Mouse (Mus musculus) myocyte (in vitro differentiated cells): Measurements from ENCODE around the gene Ipo11. TPM values are rescaled to one million over a fixed set of nuclear protein-coding genes. Genes with fewer than 3 reads are reported as not detected.
A peak's percentile ranks its signal among the peaks of the same experiment; 100 is the strongest.
"Not testable (repeated sequence)": the region's sequence is repeated elsewhere in the genome, so short reads cannot be mapped to it uniquely, and the experiment has no call there.

Experiments used
- H3K27me3 ChIP-seq: one replicate; pipeline ENCODE4 v1.6.1; 2011; ENCODE audit not compliant: control insufficient read depth, insufficient read depth, insufficient read length
- H3K36me3 ChIP-seq: one replicate; pipeline ENCODE4 v1.6.1; 2011; ENCODE audit not compliant: control insufficient read depth, insufficient read depth
- H3K4me2 ChIP-seq: one replicate; pipeline ENCODE4 v1.6.1; 2011; ENCODE audit warnings: low read depth, control low read depth
- H3K4me3 ChIP-seq: one replicate; pipeline ENCODE4 v1.5.1; 2011; ENCODE audit warnings: mild to moderate bottlenecking, control low read depth, moderate library complexity
- H3K79me2 ChIP-seq: one replicate; pipeline ENCODE4 v1.6.1; 2011; ENCODE audit not compliant: control insufficient read depth, insufficient read depth
- H3ac ChIP-seq: one replicate; pipeline ENCODE4 v1.6.1; 2011; ENCODE audit not compliant: control insufficient read depth, insufficient read length
- CEBPB ChIP-seq: IDR thresholded peaks from 2 replicates; pipeline ENCODE4 v1.6.1; 2011; ENCODE audit warnings: mild to moderate bottlenecking, moderate library complexity; ENCODE audit not compliant: poor library complexity, insufficient read depth, severe bottlenecking
- E2F4 ChIP-seq: IDR thresholded peaks from one replicate; pipeline ENCODE4 v1.6.1; 2011; ENCODE audit warnings: mild to moderate bottlenecking, control low read depth, moderate library complexity; ENCODE audit not compliant: insufficient read depth
- MAX ChIP-seq: IDR thresholded peaks from one replicate; pipeline ENCODE4 v1.6.1; 2011; ENCODE audit warnings: low read depth, mild to moderate bottlenecking, control low read depth
- MYOD1 ChIP-seq, 3 experiments: IDR thresholded peaks; one replicate each; pipeline ENCODE4 v1.6.1; 2011; ENCODE audit warnings: control low read depth in 2 of 3, low read depth in 2 of 3, mild to moderate bottlenecking in 2 of 3, moderate library complexity in 1 of 3; ENCODE audit not compliant: insufficient read length in 2 of 3, control insufficient read depth in 1 of 3
- MYOG ChIP-seq, 3 experiments: IDR thresholded peaks; one replicate each; pipeline ENCODE4 v1.6.1; 2011; ENCODE audit warnings: control low read depth in 2 of 3, low read depth in 2 of 3, mild to moderate bottlenecking in 2 of 3; ENCODE audit not compliant: insufficient read length in 2 of 3, control insufficient read depth in 1 of 3, insufficient read depth in 1 of 3
- POLR2A ChIP-seq: IDR thresholded peaks from one replicate; pipeline ENCODE4 v1.6.1; 2011; ENCODE audit warnings: low read depth, mild to moderate bottlenecking, control low read depth, moderate library complexity; ENCODE audit not compliant: insufficient read length
- POLR2AphosphoS2 ChIP-seq: IDR thresholded peaks from one replicate; pipeline ENCODE4 v1.6.1; 2011; ENCODE audit warnings: low read depth, control low read depth; ENCODE audit not compliant: insufficient read length
- REST ChIP-seq: IDR thresholded peaks from one replicate; pipeline ENCODE4 v1.6.1; 2011; ENCODE audit warnings: mild to moderate bottlenecking, control low read depth, moderate library complexity; ENCODE audit not compliant: insufficient read depth, insufficient read length
- SRF ChIP-seq: IDR thresholded peaks from one replicate; pipeline ENCODE4 v1.6.1; 2011; ENCODE audit warnings: low read depth; ENCODE audit not compliant: control insufficient read depth, insufficient read length
- TCF12 ChIP-seq: IDR thresholded peaks from one replicate; pipeline ENCODE4 v1.6.1; 2011; ENCODE audit warnings: mild to moderate bottlenecking, control low read depth; ENCODE audit not compliant: poor library complexity, insufficient read depth, severe bottlenecking
- TCF3 ChIP-seq: IDR thresholded peaks from one replicate; pipeline ENCODE4 v1.6.1; 2011; ENCODE audit warnings: low read depth, control low read depth; ENCODE audit not compliant: insufficient read length
- USF1 ChIP-seq: IDR thresholded peaks from one replicate; pipeline ENCODE4 v1.6.1; 2011; ENCODE audit warnings: low read depth, mild to moderate bottlenecking, control low read depth, moderate library complexity
- polyA plus RNA-seq: library from polyadenylated mRNA; unstranded; fragments of >200 nt; fragmentation: generic; extraction: Trizol; gene quantifications from one replicate; pipeline ENCODE4 v1.2.1, GENCODE M21; 2012; ENCODE audit warnings: missing spikeins

Gene Ipo11
- polyA plus RNA-seq, 1 experiment = 10.4 TPM

DNA sequence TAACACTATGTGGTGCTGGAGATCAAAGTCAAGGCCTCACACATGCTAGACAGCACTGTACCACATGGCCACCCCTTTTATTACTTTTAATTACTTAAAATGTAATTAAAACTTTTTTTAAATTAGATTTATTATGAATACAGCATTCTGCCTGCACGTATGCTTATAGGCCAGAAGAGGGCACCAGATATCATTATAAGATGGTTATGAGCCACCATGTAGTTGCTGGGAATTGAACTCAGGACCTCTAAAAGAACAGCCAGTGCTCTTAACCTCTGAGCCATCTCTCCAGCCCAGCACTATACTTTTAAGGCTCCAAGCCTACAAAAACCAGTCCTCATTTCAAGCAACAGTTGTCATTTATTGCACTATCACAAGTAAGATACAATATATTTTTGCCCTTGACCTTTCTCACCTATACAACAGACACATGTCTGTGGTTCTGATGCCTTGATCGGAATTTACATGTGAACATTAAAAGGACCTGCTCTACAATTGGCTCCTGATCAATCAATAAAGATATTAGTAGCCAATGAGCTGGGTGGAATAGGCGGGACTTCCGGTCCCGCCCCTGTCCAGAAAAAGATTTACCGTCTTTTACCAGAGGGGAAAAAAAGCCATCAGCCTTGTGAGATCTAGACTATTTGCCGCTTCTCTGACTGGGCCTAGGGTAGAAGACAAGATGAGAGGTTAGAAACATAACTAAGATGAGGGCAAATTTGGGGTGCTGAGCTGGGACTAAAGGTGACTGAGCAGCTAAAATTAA is 4.6 kb upstream of the Ipo11 start:
- Histone ChIP-seq H3K27me3 (no peaks in the 10 kb centered on the region), H3ac (no peak overlapping the region), H3K36me3 (no peaks in the 10 kb centered on the region), H3K79me2 (peaks cover 2% of the 10 kb centered on the region), H3K4me2 (no peak overlapping the region), H3K4me3 (no peak overlapping the region)
- no peak for TF ChIP-seq E2F4
- no peak for TF ChIP-seq POLR2A
- no peak for TF ChIP-seq CEBPB
- no peak for TF ChIP-seq TCF3
- TF ChIP-seq MAX = no peak
- no peak for TF ChIP-seq USF1
- no peak for TF ChIP-seq MYOG (IDR thresholded peaks at IDR 0.05; ENCODE audit: control insufficient read depth in 1 of 3, insufficient read depth in 1 of 3, insufficient read length in 2 of 3, low read depth in 2 of 3)
- no peak for TF ChIP-seq POLR2AphosphoS2
- no peak for TF ChIP-seq SRF
- TF ChIP-seq REST = no peak
- no peak for TF ChIP-seq TCF12

- Histone ChIP-seq H3K27me3 (no peaks in the 10 kb centered on the region), H3K36me3 (no peaks in the 10 kb centered on the region), H3K79me2 (peaks cover 45% of the 10 kb centered on the region), H3K4me3 (peak overlapping the region; percentile 80), H3ac (peak overlapping the region; percentile 47), H3K4me2 (peak overlapping the region; percentile 78)
- TF ChIP-seq MAX (no peak), REST (no peak), SRF (no peak), POLR2A (no peak), MYOG (IDR thresholded peaks at IDR 0.05; ENCODE audit: control insufficient read depth in 1 of 3, insufficient read depth in 1 of 3, insufficient read length in 2 of 3, low read depth in 2 of 3) (no peak), USF1 (no peak), MYOD1 (IDR thresholded peaks at IDR 0.05; ENCODE audit: control insufficient read depth in 1 of 3, insufficient read length in 2 of 3, low read depth in 2 of 3) (no peak), E2F4 (no peak)
Observed at GRCm38 (mm10) chr13:106937138-106937472, 347 bp upstream of the Ipo11 start.

DNA sequence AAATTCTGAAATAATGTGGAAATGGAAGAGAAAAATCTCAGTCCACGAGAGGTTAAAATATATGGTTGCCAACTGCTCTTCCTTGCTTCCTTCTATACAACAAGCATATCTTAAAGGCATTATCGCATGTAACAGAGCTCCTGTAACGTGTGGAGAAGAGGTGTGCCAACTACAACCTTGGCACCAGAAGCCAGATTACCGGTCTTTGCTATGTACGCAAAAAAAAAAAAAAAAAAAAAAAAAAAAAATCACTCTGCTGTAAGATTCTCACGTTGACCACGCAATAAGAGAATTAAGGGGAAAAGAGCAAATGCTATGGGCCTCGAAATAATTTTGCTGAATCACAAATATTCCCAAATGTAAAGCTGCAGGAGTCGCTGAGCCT is 895 bp downstream of the Ipo11 start:
- peak overlapping the region; percentile 97 for H3K4me2 ChIP-seq
- peak overlapping the region; percentile 47 for H3ac ChIP-seq
- peaks cover 54% of the 10 kb centered on the region for H3K79me2 ChIP-seq
- no peaks in the 10 kb centered on the region for H3K36me3 ChIP-seq
- TF ChIP-seq POLR2AphosphoS2 = no peak
- TF ChIP-seq TCF3 = no peak
- no peak for TF ChIP-seq MYOG (IDR thresholded peaks at IDR 0.05; ENCODE audit: control insufficient read depth in 1 of 3, insufficient read depth in 1 of 3, insufficient read length in 2 of 3, low read depth in 2 of 3)
- TF ChIP-seq REST = no peak
- no peak for TF ChIP-seq E2F4
- no peak for TF ChIP-seq CEBPB
- no peak for TF ChIP-seq MYOD1 (IDR thresholded peaks at IDR 0.05; ENCODE audit: control insufficient read depth in 1 of 3, insufficient read length in 2 of 3, low read depth in 2 of 3)
- TF ChIP-seq SRF = no peak
- no peak for TF ChIP-seq MAX
- TF ChIP-seq POLR2A = no peak
- TF ChIP-seq TCF12 = no peak
- no peak for TF ChIP-seq USF1
- H3K27me3 ChIP-seq = no peaks in the 10 kb centered on the region
- peak overlapping the region; percentile 80 for H3K4me3 ChIP-seq

DNA sequence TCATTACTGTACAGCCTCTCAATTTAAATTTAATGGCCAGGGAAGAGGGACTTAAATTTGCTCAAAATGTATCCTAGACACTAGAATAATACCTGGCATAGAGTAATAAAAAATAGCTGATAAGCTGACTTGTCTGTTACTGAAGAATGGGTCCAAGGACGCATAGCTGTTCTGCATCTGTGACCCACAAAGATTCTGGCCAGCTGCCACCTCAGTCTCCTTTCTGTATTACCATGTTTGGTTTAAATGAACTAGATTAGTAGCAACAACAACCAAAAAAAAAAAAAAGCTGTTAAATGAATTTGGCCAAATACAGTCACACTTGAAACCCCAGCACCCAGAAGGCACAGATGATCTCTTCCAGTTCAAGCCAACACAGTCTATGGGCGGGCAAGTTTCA is 7.6 kb downstream of the Ipo11 start:
- H3K36me3 ChIP-seq = no peaks in the 10 kb centered on the region
- H3ac ChIP-seq = no peak overlapping the region
- no peaks in the 10 kb centered on the region for H3K27me3 ChIP-seq
- TF ChIP-seq MAX (no peak), TCF3 (no peak)
- no peak overlapping the region for H3K4me2 ChIP-seq
- H3K79me2 ChIP-seq = peaks cover 56% of the 10 kb centered on the region
- H3K4me3 ChIP-seq = no peak overlapping the region

- Histone ChIP-seq H3K4me2 (no peak overlapping the region), H3K4me3 (no peak overlapping the region), H3K79me2 (peaks cover 46% of the 10 kb centered on the region), H3K27me3 (no peaks in the 10 kb centered on the region), H3K36me3 (no peaks in the 10 kb centered on the region), H3ac (no peak overlapping the region)
- TF ChIP-seq MYOD1 (IDR thresholded peaks at IDR 0.05; ENCODE audit: control insufficient read depth in 1 of 3, insufficient read length in 2 of 3, low read depth in 2 of 3) = no peak
- TF ChIP-seq REST = no peak
- TF ChIP-seq POLR2AphosphoS2 = no peak
Observed at GRCm38 (mm10) chr13:106928296-106928695, 8.5 kb downstream of the Ipo11 start.

DNA sequence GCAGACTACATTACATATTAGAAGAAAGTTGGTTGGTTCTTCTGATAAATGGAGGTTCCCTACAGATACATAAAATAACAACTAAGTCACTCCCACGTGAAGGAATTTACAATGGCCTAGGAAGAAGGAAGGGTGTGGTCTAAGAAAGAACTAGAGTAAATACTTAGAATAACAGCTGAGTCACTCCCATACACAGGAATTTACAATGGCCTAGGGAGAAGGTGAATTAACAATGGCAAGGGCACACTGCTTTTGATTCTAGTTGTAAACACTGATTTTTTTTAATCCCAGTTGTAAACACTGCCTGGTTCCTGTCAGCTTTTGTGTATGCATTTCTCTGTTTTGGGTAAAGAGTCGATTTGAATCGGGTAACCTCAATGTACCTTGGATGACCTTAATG is 10.8 kb downstream of the Ipo11 start:
- peaks cover 25% of the 10 kb centered on the region for H3K79me2 ChIP-seq
- H3K4me3 ChIP-seq, H3K27me3 ChIP-seq, H3K4me2 ChIP-seq, H3ac ChIP-seq, H3K36me3 ChIP-seq: not testable (repeated sequence)
